Mouse (Mus musculus) ovary, postnatal 10 days (tissue): ENCODE measurements at regions not wholly inside any gene's neighbourhood (a gene's known extent, or its start where the extent isn't known, plus 50 kb on each side); places are given as distances from the start of the nearest gene placed in this dataset.

ENCODE experiments used
- DNase-seq: peaks from one replicate; pipeline ENCODE4 v3.0.0; 2022; ENCODE audit warnings: low spot score

DNA sequence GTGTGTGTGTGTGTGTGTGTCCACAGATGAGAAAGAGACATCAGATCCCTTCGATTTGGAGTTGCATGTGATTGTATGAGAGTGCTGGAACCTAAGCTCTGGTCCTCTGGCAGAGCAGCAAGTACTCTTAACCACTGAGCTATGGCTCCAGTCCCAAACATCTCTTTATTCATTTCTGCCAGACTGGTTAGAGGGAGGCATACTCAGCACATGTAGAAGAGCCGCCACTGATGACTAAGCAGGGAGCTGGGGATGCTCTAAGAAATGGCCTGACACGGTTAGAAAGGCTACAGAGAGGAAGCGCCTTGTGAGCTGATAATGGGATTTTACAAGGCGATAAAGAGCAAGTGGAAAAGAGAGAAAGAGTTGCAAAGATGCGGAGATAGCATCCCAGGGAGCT lies 287.3 kb upstream of the Castor2 start:
- no peak for DNase-seq

DNA sequence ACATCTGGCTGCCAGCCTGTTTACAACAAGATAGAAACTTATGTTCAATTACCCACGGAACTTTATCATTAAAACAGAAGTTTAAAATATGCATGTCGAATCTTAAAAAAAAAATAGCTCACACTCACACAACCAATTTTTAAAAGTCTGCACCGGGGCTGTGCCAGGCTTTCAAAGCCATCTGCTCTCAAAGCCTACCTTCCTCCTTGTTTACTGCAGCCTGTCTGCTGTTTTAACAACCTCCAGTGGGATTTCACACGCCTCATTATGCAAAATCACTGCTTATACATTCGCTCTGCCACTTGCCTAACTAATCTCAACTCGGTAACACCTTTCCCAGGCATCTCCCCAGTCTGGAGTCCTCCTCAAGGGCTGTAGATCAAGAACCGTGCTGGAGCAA lies 292.6 kb upstream of the Castor2 start:
- DNase-seq, result no peak

DNA sequence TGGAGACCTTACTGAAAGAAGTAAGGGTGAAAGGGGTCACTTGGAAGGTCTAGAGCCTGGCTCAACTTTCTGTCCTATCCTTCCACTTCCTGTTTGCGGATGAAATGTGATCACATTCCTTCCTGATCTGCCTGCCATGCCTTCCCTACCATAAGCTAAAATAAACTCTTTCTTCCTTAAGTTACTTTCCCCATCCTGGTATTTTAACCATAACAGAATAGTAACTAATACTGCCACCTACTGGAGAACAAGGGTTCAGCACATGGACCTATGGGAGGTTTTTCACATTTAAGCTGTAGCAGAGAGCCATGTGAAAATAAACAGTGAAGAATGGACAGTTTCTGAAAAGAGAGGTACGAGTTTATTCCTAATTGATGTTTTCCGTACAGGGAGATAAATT lies 297.5 kb upstream of the Castor2 start:
- no peak for DNase-seq

DNA sequence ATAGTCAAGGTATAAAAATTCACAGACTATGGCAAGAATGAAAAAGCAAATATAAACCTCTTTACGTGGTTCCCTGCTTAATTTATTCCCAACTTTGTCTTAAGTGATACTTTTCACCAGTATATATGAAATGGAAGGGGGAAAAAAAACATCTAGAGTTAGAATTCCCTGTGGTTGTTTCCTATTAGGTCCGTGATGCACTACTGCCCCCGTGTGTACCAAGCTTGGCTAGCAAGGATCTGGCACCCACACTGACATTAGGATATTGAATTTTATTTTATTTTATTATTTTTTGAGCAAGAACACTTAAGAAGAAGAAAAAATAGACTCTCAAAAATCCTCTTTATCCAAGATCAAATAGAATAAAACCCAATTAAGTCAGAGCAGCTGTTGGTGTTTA lies 303.9 kb upstream of the Castor2 start:
- no peak for DNase-seq

DNA sequence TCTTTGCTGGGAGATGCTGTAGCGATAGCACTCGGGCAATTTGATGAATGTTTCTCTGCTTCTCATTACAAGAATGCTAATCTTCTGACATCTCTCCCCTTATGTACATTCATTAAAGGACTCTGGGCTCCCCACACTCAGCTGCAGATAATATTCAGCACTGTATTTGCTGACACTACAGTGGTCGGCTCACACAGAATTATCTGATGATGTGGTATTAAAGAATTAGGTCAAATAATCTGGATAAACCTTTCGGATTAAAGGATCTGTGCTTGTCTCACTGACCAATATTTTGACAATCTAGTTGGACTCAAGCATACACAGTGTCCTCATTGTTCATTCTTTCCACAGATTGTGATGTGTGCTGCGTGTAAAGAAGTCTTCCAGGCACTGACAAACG lies 308.8 kb upstream of the Castor2 start:
- no peak for DNase-seq

DNA sequence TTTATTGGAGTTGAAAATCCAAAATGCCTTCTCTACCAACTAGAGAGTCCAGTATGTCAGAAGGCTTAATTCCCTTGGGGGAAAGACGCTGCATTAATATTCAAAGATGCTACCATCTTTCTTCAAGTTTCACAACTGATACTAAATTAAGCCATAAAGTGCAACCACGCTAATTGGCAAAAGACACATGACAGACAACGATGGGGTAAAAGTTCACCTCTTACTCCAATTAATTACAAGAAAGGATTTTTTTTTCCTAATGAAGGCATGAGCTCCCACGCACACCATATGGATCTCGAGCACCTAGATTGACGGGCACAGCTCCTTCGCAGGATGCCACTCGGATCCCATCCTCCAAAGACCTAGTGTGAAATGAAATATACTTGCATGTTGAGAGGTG lies 311.5 kb upstream of the Castor2 start:
- DNase-seq, result no peak

DNA sequence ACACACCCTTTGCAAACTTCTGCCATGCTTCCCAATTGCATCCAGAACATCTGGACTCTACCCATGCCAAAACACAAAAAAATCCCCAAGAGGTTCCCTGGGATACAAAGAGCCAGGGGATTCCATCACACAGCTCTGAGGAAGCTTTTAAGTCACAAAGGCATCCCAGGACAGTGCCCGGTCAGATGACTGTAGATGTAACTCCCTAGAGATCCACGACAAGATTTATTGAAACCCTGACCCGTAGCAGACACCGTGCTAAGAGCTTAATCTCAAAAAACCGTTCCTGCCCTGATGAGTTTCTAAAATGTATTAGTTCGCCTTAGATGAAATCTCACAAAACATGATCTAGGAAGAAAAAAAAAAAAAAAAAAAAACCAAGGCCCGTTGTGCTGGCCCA lies 312.0 kb upstream of the Castor2 start:
- DNase-seq, result no peak

DNA sequence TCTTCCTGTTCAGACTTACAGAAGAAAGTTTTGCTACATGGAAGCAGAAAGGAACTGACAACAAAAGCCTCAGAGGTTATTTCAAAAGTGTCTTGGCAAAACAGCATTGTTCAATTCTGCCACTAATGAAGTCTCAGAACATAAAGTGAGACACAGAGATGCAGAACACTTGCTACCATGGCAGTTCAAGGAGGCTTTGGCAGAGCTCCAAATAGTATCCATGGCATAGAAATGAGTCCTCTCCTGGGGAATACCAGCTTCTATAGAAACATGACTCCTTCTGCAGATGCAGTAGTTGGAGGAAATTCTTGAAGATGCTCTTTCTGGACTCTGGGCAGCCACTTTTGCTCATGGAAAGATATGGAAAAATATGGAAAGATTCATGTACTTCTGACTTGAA lies 322.9 kb upstream of the Castor2 start:
- DNase-seq, result no peak

DNA sequence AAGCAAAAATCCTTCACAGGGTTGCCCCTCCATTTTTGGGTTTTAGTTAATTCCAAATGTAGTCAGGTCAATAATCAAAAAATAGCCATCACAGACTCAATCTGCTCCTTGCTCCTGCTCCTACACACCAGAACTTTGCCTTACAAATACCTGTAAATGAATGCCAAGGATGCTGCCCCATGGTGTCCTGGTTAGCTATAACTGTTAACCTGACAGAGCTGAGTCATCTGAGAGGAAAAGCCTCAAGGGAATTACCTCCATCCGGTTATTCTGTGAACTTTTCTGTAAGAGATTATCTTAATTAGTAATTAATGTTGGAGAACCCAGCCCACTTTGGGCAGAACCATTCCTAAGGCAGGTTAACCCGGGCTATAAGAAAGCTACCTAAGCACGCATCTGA lies 325.4 kb upstream of the Castor2 start:
- no peak for DNase-seq

DNA sequence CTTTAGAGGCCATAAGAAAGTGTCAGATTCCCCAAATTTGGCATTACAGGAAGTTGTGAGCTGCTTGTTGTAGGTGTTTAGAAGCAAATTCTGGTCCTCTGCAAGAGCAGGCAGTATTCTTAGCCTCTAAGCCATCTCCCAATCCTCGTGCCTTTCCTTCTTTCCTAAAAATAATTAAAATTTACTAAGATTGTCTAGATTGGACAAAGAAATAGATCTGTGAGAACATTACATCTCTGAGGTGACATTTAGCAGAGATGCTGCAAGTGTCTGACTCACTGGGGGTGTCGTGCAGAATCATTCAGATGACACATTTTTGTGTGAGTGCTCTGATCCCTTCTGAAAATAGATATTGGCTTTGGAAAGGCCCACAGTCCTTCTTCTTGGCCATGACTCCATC lies 330.7 kb upstream of the Castor2 start:
- DNase-seq, result no peak

DNA sequence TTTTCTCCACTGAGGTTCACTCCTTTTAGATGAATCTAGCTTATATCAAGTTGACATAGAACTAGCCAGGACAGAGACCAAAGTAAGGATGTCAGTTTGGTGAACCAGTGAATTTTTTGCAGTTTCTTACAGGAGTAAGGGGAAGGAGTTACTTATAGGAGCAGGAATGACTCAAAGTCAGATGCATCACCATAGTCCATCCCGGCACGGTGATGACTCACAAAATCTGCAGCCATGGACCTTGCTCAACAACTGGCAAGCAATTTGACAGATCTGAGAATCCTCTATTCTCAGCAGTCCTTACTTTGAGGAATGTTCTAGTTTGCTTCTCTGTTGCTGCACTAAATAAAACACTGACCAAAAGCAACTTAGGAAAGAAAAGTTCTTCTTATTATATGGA lies 341.7 kb upstream of the Castor2 start:
- DNase-seq, result no peak

DNA sequence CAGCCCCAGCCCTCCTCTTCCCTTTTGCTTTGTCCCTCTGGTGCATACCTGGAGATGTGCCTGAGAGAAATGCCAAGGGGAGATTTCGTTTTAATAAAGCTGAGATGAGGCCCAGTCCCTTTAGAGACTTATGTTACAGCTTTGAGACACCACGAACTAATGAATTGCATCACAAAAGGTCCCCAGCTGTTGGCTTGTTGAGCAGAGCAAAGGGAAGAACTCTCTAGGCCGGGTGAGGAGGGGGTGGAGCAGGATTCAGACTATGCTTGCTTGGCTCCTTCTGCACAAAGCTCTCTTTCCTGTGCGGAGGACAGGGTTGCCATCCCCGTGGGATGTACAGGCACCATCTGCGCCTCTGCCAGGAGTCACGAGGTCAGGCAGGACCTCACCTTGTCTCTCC lies 345.3 kb upstream of the Castor2 start:
- DNase-seq, result no peak

DNA sequence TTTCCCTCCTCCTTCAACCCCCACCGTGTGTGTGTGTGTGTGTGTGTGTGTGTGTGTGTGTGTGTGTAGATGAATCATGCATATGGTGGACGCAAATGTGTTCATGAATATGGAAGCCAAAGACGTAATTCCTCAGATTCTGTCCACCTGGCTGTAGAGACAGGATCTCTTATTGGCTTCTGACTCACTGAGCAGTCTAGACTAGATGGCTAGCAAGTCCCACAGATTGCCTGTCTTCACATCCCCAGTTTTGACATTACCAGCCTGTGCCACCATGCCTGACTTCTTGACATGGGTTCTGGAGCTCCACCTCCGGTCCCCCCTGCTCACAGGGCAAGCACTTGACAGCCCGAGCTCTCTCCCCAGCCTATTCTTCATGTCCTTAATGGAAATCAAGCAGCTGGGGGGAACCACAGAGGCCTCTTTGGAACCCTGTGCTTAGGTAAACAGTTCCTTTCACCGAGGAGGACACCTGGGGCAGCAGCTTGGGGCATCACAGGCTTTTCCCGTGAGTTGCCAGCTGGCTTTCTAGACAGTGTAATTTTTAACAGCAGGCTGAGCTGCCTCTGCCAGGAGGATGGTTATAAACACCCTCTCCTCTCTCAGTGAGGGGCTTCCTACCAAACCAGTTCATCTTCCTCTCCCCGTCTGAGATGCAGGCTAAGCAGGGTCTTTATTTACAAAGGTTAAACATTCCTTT lies 345.9 kb upstream of the Castor2 start:
- no peak for DNase-seq

DNA sequence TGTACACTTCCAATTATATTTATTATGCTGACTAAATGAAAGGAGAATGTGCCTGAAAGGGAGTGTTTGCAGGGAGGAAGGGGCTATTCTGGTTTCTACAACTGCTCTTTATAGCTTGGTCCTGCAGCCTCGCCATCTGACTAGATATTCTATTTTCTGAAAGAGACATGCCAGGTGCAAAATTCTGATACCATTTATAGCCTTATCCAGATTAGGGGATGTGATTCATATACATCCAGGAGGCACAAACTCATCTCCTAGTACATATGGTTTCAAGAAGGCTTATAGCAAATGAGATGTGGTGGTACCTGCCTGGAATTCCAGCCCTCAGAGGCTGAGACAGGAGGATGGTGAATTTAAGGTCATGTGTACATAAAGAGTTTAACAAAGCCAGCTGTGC lies 352.6 kb upstream of the Castor2 start:
- DNase-seq, result no peak

DNA sequence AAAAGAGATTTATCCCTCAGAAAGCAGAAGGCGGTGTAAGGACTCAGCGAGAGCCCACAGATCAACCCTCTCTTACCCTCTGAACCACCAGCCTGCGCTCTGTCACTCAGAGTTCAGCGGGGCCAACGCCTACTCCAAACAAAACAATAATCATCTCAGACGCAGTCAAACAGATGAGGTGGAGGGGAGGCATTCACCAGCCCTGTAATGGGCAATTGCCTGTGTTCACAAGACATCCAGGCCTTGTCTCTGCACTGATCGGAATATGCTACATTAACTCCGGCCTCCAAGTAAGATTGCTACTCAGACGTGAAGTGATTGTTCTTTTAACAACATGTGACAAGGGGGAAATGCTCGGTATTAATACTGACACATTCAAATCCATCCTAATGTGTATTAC lies 353.1 kb upstream of the Castor2 start:
- DNase-seq, result no peak

DNA sequence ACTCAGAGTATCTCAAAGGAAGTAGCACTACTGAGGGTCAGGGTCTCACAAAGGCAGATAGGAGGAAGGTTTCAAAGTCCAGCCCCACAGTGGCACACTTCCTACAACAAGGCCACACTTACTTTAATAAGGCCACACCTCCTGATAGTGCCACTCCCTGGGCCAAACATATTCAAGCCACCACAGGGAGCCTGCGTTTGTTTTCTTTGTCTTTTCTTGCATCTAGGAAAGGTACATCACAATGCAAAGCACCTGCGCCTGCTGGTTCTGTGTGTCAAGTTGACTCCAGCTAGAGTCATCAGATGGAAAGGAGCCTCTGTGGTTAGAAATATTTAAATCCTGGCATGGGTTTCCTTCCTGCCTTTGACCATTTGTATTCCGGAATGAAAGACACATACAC lies 355.4 kb upstream of the Castor2 start:
- no peak for DNase-seq

DNA sequence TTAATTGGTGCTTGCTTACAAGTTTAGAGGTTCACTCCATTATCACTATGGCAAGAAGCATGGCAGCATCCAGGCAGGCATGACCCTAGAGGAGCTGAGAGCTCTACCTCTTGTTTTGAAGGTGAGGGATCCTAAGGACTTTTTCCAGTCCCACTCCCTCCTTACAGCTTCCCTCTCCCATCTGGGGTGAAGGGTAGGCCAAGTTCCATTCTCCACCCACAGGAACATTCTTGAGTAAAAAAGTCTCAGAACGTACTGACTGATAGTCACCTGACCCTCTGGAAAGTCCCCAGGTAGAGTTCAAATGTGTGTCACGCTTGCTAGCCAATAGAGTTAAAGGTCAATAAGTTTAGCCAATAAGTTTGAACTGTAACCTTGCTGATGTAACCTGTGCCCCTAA lies 355.9 kb upstream of the Castor2 start:
- no peak for DNase-seq

DNA sequence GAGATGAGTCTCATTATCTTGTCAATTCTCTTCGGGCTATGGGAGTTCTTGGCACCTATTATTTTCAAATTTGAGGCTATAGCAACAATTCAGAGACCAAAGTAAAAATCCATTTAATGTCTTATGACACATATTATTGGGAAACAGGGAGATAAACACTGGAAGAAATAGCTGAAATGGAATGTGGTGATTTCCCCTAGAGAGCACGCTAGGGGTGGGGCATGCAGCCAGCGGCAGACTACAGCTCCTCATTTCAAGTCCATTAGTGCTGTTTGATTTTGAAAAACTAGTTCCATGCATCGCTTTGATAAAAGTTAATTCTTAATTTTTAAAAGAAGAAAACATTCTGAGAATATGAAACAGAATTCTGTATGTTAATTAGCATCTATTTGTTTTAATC lies 367.6 kb upstream of the Castor2 start:
- DNase-seq, result no peak

DNA sequence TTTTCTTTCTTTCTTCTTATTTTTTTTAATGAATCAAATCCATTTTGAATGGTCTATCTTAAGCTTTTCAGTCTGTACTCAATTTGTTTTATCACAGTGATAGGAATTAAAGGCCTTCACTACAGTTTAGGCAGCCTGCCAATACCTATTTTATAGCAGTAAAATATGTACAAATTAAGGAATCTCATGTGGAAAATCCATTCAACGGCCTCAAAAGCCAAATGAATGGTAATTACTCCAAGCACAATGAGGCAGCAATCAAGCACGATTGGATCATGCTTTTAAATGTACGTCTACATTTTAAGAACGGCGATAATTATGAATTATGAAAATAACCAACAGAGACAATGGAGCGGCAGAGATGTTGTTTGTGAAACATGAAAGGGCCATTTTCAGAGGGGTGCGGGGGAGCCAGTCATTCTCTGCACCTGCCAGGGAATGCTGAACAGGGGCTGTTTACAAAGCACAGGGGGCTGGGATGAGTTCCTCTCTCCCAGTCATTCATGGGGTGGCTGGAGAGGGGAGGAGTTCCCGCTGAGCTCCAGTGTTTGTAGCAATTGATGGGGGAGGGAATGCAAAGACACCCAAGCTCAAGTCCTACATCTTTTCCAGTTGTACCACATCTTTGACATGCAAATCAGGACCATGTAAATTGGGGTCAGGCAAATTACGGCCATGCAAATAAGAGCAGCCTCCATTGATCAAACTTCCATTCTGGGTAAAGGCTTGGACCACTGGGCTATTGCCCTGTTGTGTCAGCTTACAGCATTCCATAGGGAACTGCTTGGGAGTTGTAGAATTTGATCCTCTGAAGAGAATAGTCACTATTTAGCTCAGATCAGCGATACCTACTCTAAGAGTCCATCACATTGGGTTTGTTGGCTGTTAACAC lies 381.1 kb upstream of the Castor2 start:
- no peak for DNase-seq

DNA sequence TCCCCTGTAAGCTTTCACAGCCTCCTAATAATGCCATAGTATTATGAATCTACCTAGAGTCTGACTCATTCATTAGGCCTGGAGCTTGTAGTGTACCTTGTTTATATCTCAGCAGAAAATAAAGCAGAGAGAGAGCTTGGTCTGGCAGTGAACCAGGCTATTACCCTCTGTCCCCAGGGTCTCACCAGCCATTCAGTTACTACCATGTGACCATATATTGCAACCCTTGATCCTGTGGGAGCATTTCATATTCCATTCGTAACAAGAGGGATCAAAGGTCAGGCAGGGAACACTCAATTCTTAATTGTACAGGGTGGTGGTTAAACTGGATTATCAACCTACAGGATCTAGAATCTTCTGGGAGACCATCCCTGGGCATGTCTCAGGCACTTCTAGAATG lies 383.7 kb upstream of the Castor2 start:
- no peak for DNase-seq

DNA sequence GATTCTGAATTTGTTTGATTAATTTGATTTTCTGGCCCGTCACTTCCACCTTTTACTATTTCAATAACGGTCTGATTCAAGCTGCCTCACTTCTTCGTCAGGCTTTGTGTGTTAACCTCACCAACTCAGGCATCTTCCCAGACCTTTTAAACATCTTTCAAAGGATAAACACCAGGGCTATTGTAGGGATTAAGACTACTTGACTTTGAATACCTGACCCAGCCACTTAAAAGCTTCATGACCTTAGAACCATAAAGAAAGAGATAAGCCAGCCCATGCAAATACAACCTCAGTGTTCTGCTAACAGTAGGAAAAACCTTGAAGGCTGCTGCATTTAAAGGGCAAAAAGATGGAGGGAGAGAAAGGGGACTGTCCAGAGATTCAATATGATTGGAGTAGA lies 386.9 kb upstream of the Castor2 start:
- no peak for DNase-seq

DNA sequence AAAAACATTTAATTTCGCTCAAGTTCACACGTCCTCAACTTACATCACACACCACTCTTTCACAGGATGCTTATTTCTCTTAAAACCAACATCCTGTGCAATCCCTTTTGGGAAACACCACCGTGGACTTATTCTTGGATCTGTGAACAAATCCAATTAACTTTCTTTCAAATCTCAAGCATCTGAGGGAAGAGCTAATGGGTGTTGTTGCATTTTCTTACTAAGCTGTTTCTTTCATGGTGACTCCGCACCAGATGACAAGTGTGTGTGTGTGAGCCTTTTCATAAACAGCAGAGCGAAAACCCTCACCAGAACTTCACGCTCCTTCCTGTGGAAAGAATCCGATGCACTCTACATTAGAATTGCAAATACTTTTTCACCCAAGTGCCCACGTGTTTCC lies 390.6 kb upstream of the Castor2 start:
- DNase-seq, result no peak

DNA sequence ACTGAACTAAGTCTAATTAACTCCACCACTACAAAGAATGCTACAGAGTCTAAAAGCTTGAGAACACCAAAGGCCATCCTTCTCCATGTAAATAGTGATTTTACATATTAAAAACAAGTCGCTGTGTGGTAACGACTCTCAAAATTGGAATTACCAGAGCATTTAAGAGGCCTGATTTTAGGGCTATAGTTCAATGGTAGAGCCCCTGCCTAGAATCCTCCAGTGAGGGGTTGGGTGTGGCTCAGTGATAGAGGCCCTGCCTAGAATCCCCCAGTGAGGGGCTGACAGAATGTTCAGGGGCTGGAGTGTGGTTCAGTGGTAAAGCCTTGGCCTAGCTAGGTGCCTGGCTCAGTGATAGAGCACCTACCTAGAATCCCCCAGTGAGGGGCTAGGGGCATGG lies 413.3 kb upstream of the Castor2 start:
- no peak for DNase-seq

DNA sequence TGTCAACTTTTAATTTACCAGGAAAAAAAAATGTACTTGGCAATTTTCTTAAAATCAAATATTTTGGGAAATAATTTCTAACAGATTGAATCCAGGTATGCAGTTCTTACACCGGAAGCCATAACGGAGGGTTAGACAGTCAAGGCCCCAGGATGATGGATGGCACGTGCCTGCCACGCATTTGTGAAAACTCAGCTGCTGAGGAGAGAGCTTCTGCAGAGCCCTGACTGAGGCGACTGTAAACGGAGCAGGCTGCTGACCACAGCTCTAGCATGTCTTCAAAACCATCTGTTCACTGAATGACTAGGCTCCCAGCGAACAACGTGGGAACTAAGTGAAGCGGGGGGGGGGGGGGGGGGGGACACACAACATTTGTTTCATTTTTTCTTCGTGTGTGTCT lies 416.5 kb upstream of the Castor2 start:
- no peak for DNase-seq
